Mouse (Mus musculus): ENCODE results near the gene Ptpn13. TPM values are rescaled to one million over a fixed set of nuclear protein-coding genes. Genes with fewer than 3 reads are reported as not detected.

The Ptpn13 gene
- polyA plus RNA-seq, 1 experiment from 2014 or later, result 31.1 TPM

DNA sequence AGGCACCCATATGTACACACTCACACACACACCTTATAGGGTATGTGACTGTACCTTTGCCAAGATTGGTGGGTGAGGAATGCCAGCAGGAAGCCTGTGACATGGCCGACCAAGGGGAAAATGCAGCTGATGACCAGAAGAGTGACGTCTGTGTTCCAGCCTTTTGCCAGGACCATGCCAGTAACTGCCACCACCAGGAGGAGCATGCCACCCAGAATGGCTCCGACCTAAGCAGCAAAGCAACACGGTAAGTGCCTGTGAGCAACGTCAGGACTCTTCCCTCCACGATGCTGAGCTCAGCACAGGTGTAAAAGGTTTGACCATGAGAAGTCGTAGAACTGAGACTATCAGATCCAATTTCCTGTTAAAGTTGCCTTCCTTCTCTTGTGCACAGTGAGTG, 187.3 kb downstream of the Ptpn13 start:
- no peaks in the 10 kb centered on the region for H3K9me3 ChIP-seq (ENCODE audit: low read length)
- 82% methylated on average over 7 of the region's 7 CpGs for WGBS
- no peak overlapping the region for H3K4me3 ChIP-seq (ENCODE audit: low read length)
- no peak overlapping the region for H3K27ac ChIP-seq (ENCODE audit: low read length)
- H3K4me1 ChIP-seq (ENCODE audit: insufficient read depth, low read length), result no peaks in the 10 kb centered on the region
- H3K4me2 ChIP-seq (replicated peaks; ENCODE audit: low read depth, low read length), result no peak overlapping the region
- H3K27me3 ChIP-seq (ENCODE audit: insufficient read depth, low read length), result no peaks in the 10 kb centered on the region
- no peaks in the 10 kb centered on the region for H3K36me3 ChIP-seq (ENCODE audit: insufficient read depth, low read length)
- no peak overlapping the region for H3K9ac ChIP-seq (replicated peaks; ENCODE audit: low read length)
- ATAC-seq (ENCODE audit: low FRiP score, low TSS enrichment), result no peak

DNA sequence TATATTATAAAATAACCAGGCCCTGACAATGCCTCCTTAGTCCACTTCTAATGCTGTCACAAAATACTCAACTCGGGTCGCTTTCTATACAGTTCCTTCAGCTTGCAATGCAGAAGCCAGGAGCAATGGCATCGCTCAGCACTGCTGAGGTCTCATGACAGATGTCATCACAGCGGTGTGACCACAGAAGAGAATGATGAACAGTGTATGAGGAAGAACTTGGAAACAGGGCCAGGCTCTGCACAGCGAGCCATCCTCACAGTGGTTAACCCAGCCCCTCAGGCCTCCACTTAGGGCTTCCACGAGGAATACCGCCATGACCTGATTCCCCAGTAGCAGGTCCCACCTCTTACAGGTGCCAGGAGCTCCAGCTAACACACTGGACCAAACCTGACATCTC, 189.4 kb downstream of the Ptpn13 start:
- WGBS, result 89% methylated on average over 7 of the region's 7 CpGs
- H3K9me3 ChIP-seq (ENCODE audit: low read length), result no peaks in the 10 kb centered on the region
- H3K36me3 ChIP-seq (ENCODE audit: insufficient read depth, low read length), result no peaks in the 10 kb centered on the region
- no peak overlapping the region for H3K27ac ChIP-seq (ENCODE audit: low read length)
- H3K27me3 ChIP-seq (ENCODE audit: insufficient read depth, low read length), result no peaks in the 10 kb centered on the region
- H3K4me2 ChIP-seq (replicated peaks; ENCODE audit: low read depth, low read length), result no peak overlapping the region
- no peak overlapping the region for H3K9ac ChIP-seq (replicated peaks; ENCODE audit: low read length)
- no peak for ATAC-seq (ENCODE audit: low FRiP score, low TSS enrichment)
- H3K4me1 ChIP-seq (ENCODE audit: insufficient read depth, low read length), result no peaks in the 10 kb centered on the region
- no peak overlapping the region for H3K4me3 ChIP-seq (ENCODE audit: low read length)

DNA sequence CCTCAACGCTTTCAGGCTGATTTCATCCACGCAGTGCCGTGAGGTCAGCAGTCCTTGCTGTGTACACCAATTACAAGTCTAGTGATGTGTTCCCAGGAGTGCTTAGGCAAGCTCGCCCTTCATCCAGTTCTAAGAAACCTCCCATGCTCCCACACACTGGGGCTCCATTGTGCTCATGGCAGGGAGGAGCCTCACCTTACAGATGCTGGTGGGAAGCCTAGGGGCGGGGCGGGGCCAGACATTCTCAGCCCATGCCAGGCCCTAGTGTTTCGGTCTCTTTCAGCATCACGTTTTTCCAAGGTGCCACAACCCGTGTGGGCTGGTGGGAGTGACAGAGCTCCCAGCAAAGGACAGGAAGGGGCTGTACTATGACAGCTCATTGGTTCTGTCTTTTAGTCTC, 192.2 kb downstream of the Ptpn13 start:
- 74% methylated on average over 9 of the region's 9 CpGs for WGBS
- no peak overlapping the region for H3K9ac ChIP-seq (replicated peaks; ENCODE audit: low read length)
- ATAC-seq (ENCODE audit: low FRiP score, low TSS enrichment), result peak; percentile 49
- H3K27ac ChIP-seq (ENCODE audit: low read length), result no peak overlapping the region
- H3K4me1 ChIP-seq (ENCODE audit: insufficient read depth, low read length), result no peaks in the 10 kb centered on the region
- H3K4me2 ChIP-seq (replicated peaks; ENCODE audit: low read depth, low read length), result no peak overlapping the region
- no peaks in the 10 kb centered on the region for H3K9me3 ChIP-seq (ENCODE audit: low read length)
- H3K36me3 ChIP-seq (ENCODE audit: insufficient read depth, low read length), result no peaks in the 10 kb centered on the region
- H3K27me3 ChIP-seq (ENCODE audit: insufficient read depth, low read length), result no peaks in the 10 kb centered on the region
- H3K4me3 ChIP-seq (ENCODE audit: low read length), result no peak overlapping the region

DNA sequence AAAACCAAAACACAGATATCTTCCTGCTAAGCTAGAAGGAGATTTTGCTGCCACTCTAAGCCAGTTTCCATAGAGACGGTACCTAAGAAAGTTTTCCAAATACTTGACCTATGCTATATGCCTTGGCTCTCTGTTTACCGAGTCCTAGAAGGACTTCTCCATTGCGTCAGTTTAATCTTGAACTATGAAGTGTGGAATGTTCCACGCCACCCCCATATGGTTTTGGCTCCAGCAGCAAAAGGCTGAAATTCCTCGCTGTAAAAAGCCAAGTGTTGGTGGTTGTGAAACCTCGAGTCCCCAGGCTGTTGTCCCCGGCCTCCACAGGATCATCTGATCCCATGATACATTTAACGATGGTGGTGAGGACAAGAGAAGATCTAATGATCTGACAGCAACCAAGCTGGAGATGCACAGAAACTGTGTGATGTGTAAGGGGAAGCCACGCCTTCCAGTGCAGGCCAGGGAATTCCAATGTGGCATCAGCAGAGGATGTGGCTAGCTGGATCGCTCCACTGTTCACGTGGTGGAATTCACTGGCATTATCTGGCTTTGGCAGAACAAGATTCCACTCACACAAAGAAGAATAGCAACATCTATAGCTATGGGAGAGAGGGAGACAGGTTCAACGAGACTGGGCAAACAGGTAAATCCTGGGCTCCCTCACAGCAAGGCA, 195.4 kb downstream of the Ptpn13 start:
- Histone ChIP-seq H3K9ac (replicated peaks; ENCODE audit: low read length) (no peak overlapping the region), H3K9me3 (ENCODE audit: low read length) (no peaks in the 10 kb centered on the region), H3K36me3 (ENCODE audit: insufficient read depth, low read length) (no peaks in the 10 kb centered on the region), H3K4me1 (ENCODE audit: insufficient read depth, low read length) (peaks cover 7% of the 10 kb centered on the region; the same call in 1 of the 2 replicates), H3K27me3 (ENCODE audit: insufficient read depth, low read length) (no peaks in the 10 kb centered on the region), H3K4me3 (ENCODE audit: low read length) (no peak overlapping the region), H3K27ac (ENCODE audit: low read length) (peak overlapping the region; percentile 8; the same call in 1 of the 2 replicates), H3K4me2 (replicated peaks; ENCODE audit: low read depth, low read length) (no peak overlapping the region)
- WGBS, result 64% methylated on average over 12 of the region's 12 CpGs
- ATAC-seq (ENCODE audit: low FRiP score, low TSS enrichment), result peak; percentile 62; the same call in 1 of the 2 replicates

DNA sequence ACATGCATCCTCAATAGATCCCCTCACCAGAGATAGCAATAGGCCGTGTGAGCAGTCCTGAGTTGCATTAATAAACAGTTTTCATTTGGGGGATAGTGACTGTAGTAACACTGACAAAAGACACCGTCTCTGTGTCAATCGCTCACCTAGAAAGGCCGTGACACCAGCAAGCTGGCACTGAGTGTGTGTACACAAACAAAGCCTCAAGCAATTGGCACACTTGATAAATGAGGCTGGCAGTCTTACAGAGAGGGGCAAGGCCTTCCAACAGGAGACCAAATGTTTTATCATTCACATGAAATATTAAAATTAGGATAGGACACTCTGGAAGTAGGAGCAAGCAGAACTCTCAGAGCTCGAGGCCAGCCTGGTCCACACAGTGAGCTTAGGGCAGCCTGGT, 197.3 kb downstream of the Ptpn13 start:
- Histone ChIP-seq H3K9me3 (ENCODE audit: low read length) (no peaks in the 10 kb centered on the region), H3K4me3 (ENCODE audit: low read length) (no peak overlapping the region), H3K9ac (replicated peaks; ENCODE audit: low read length) (no peak overlapping the region), H3K27me3 (ENCODE audit: insufficient read depth, low read length) (no peaks in the 10 kb centered on the region), H3K4me2 (replicated peaks; ENCODE audit: low read depth, low read length) (no peak overlapping the region), H3K36me3 (ENCODE audit: insufficient read depth, low read length) (no peaks in the 10 kb centered on the region), H3K4me1 (ENCODE audit: insufficient read depth, low read length) (peaks cover 7% of the 10 kb centered on the region; the same call in 1 of the 2 replicates), H3K27ac (ENCODE audit: low read length) (no peak overlapping the region)
- ATAC-seq (ENCODE audit: low FRiP score, low TSS enrichment), result no peak
- 79% methylated on average over 5 of the region's 5 CpGs for WGBS

DNA sequence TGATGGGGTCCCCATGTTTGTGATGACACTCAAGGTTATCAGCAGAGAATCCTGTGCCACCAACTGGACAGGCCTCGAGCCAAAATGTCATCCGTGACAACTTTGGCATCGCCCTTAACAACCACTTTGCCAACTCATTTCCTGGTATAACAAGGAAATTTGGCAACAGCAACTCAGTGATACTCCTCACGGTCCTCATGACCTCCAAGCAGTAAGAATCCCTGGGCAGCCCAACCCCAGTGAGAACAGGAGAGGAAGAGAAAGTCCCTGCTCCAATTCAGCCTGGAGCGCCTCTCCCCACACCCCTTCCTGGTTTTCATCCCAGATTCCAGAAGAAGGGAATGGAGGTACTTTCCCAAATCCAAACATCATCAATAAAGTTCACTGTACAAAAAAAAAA, 199.8 kb downstream of the Ptpn13 start:
- Histone ChIP-seq H3K9me3 (ENCODE audit: low read length) (no peaks in the 10 kb centered on the region), H3K4me3 (ENCODE audit: low read length) (no peak overlapping the region), H3K27me3 (ENCODE audit: insufficient read depth, low read length) (no peaks in the 10 kb centered on the region), H3K4me1 (ENCODE audit: insufficient read depth, low read length) (peaks cover 7% of the 10 kb centered on the region; the same call in 1 of the 2 replicates), H3K9ac (replicated peaks; ENCODE audit: low read length) (no peak overlapping the region), H3K36me3 (ENCODE audit: insufficient read depth, low read length) (no peaks in the 10 kb centered on the region), H3K4me2 (replicated peaks; ENCODE audit: low read depth, low read length) (no peak overlapping the region), H3K27ac (ENCODE audit: low read length) (no peak overlapping the region)
- ATAC-seq (ENCODE audit: low FRiP score, low TSS enrichment), result no peak
- 85% methylated on average over 5 of the region's 5 CpGs for WGBS

DNA sequence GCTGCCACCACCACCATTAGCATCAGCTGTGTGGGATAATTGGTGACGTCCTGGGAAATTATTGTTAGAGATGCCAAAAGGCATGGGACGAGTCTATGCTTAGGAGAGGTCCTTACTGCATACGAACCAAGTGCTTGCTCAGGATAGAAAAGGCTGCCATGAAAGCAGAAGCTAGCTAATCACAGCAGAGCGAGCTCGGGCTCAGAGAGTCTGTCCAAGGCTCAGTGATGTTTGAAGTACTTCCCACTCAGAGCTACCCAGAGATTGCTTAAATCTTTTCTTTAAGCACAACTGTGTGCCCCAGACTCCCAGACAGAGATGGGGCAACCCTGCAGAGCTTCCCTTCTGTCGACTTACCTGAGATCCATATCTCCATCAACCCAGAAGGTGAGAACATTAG, 203.5 kb downstream of the Ptpn13 start:
- Histone ChIP-seq H3K4me2 (replicated peaks; ENCODE audit: low read depth, low read length) (no peak overlapping the region), H3K27ac (ENCODE audit: low read length) (no peak overlapping the region), H3K4me3 (ENCODE audit: low read length) (no peak overlapping the region), H3K27me3 (ENCODE audit: insufficient read depth, low read length) (no peaks in the 10 kb centered on the region), H3K4me1 (ENCODE audit: insufficient read depth, low read length) (peaks cover 2% of the 10 kb centered on the region; the same call in 1 of the 2 replicates), H3K36me3 (ENCODE audit: insufficient read depth, low read length) (no peaks in the 10 kb centered on the region), H3K9me3 (ENCODE audit: low read length) (no peaks in the 10 kb centered on the region), H3K9ac (replicated peaks; ENCODE audit: low read length) (no peak overlapping the region)
- no peak for ATAC-seq (ENCODE audit: low FRiP score, low TSS enrichment)
- 83% methylated on average over 6 of the region's 6 CpGs for WGBS

DNA sequence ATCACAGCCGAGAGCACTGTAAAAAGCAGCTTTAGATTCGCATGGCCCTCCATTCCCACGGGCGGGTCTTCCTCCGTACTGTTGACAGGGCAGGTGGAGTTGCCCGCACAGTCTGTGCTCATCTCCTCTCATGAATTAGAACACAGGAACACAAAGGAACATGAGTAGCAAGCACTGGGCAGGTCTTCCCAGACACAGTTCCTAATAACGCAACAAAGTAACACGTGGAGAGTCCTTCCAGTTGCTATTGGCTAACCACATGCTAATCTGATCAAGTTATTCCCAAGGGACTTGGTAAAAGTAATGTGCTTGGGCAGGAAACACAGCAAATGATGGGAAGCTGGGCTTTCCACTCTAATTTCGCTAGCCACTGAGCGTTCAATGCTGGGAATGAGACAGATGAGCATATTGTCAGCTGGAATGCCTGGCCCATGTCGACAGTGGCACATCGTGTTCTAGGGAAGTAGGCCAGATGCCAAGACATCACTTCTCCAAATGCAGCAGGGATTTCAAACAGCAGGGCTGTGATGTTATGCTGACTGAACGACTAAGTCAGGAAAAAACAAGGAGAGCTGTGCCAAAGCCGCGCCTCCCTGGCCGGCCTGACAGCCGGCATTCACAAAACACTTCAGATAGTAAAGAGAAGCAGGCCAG, 204.2 kb downstream of the Ptpn13 start, which contains the start of gene Slc10a6:
Gene Slc10a6 (minus strand): TSS at position 293 of the 654 bp plus-strand sequence.
- WGBS, result 60% methylated on average over 17 of the region's 17 CpGs
- Histone ChIP-seq H3K4me3 (ENCODE audit: low read length) (no peak within 1 kb of the TSS), H3K27ac (ENCODE audit: low read length) (no peak within 1 kb of the TSS), H3K9ac (replicated peaks; ENCODE audit: low read length) (no peak within 1 kb of the TSS), H3K4me2 (replicated peaks; ENCODE audit: low read depth, low read length) (no peak within 1 kb of the TSS), H3K27me3 (ENCODE audit: insufficient read depth, low read length) (no peaks in the 10 kb centered on the region), H3K4me1 (ENCODE audit: insufficient read depth, low read length) (no peaks in the 10 kb centered on the region), H3K9me3 (ENCODE audit: low read length) (no peaks in the 10 kb centered on the region), H3K36me3 (ENCODE audit: insufficient read depth, low read length) (no peaks in the 10 kb centered on the region)
- ATAC-seq (ENCODE audit: low FRiP score, low TSS enrichment), result peak; percentile 12; the same call in 1 of the 2 replicates

DNA sequence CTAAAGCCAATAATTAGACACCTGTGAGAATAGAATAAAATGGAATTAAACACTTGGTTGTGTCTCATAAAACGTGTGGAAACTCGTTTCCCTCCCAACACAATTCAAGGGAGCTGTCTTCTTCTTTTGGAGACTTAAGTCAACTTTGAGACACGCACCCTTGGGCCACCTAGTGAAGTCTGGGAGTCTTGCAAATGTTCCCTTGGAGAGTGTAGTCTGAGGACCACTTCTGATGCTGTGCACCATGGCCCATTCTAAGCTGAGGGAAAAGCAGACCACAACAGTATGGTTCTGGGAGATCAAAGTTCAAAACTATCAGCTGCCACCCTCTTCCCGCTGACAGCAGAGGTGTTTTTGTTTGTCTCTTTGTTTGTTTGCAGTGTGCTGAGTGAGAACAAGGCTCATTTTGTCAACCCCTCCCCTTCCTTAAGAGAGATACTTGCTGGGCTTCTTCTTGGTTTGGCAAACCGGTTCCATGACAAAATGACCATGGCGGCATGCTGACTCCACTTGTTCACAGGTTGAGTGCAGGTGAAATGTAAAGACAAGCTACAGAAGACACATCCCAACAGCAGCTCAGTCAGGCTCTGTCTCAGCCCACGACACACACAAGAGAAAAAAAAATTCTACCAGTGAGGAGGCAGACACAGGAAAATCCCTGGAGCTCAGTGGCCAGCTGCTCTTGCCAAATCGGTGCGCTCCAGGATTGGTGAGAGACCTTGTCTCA, 205.0 kb downstream of the Ptpn13 start:
- H3K4me2 ChIP-seq (replicated peaks; ENCODE audit: low read depth, low read length), result no peak overlapping the region
- H3K27ac ChIP-seq (ENCODE audit: low read length), result no peak overlapping the region

More for the DNA sequence above, 205.0 kb downstream of the Ptpn13 start:
- H3K27me3 ChIP-seq (ENCODE audit: insufficient read depth, low read length), result no peaks in the 10 kb centered on the region
- WGBS, result 82% methylated on average over 9 of the region's 9 CpGs
- no peaks in the 10 kb centered on the region for H3K36me3 ChIP-seq (ENCODE audit: insufficient read depth, low read length)
- no peaks in the 10 kb centered on the region for H3K4me1 ChIP-seq (ENCODE audit: insufficient read depth, low read length)
- H3K4me3 ChIP-seq (ENCODE audit: low read length), result no peak overlapping the region
- H3K9me3 ChIP-seq (ENCODE audit: low read length), result no peaks in the 10 kb centered on the region
- H3K9ac ChIP-seq (replicated peaks; ENCODE audit: low read length), result no peak overlapping the region
- ATAC-seq (ENCODE audit: low FRiP score, low TSS enrichment), result no peak

Measured in kidney, embryonic 16.5 days (tissue).